Mouse (Mus musculus): ENCODE data around the gene Plxdc1. TPM values are rescaled to one million over a fixed set of nuclear protein-coding genes. Genes with fewer than 3 reads are reported as not detected.

The Plxdc1 gene
- polyA plus RNA-seq, 1 experiment from 2014 or later: 0.49 TPM

GRCm38 (mm10) chr11:97960907-97961306 lies 25.3 kb downstream of the Plxdc1 start:
- Histone ChIP-seq H3K4me3 (replicated peaks) (no peak overlapping the region), H3K36me3 (no peaks in the 10 kb centered on the region), H3K27me3 (replicated peaks) (no peaks in the 10 kb centered on the region), H3K27ac (no peak overlapping the region), H3K9me3 (no peaks in the 10 kb centered on the region), H3K9ac (no peak overlapping the region), H3K4me2 (replicated peaks) (no peak overlapping the region), H3K4me1 (replicated peaks) (no peaks in the 10 kb centered on the region)
- 74% methylated on average over 1 of the region's 1 CpGs for WGBS
- no peak for ATAC-seq

- Histone ChIP-seq H3K4me1 (replicated peaks) (no peaks in the 10 kb centered on the region), H3K9ac (no peak overlapping the region), H3K4me2 (replicated peaks) (no peak overlapping the region), H3K36me3 (no peaks in the 10 kb centered on the region), H3K27ac (no peak overlapping the region), H3K4me3 (replicated peaks) (no peak overlapping the region), H3K27me3 (replicated peaks) (no peaks in the 10 kb centered on the region), H3K9me3 (no peaks in the 10 kb centered on the region)
- WGBS: 62% methylated on average over 5 of the region's 5 CpGs
- no peak for ATAC-seq
These were observed 27.0 kb downstream of the Plxdc1 start for GRCm38 (mm10) chr11:97959300-97959680.

- ATAC-seq: no peak
- Histone ChIP-seq H3K4me1 (replicated peaks) (no peaks in the 10 kb centered on the region), H3K36me3 (no peaks in the 10 kb centered on the region), H3K27ac (no peak overlapping the region), H3K4me2 (replicated peaks) (no peak overlapping the region), H3K9ac (no peak overlapping the region), H3K9me3 (no peaks in the 10 kb centered on the region), H3K4me3 (replicated peaks) (no peak overlapping the region), H3K27me3 (replicated peaks) (no peaks in the 10 kb centered on the region)
- 80% methylated on average over 7 of the region's 7 CpGs for WGBS
These were observed 27.5 kb downstream of the Plxdc1 start for GRCm38 (mm10) chr11:97958641-97959299.

- H3K27ac ChIP-seq: no peak overlapping the region
- no peak overlapping the region for H3K9ac ChIP-seq
- H3K9me3 ChIP-seq: no peaks in the 10 kb centered on the region
- H3K27me3 ChIP-seq (replicated peaks): no peaks in the 10 kb centered on the region
- no peak for ATAC-seq
- H3K4me1 ChIP-seq (replicated peaks): no peaks in the 10 kb centered on the region
- no peak overlapping the region for H3K4me3 ChIP-seq (replicated peaks)
- H3K36me3 ChIP-seq: no peaks in the 10 kb centered on the region
- no peak overlapping the region for H3K4me2 ChIP-seq (replicated peaks)
- WGBS: 55% methylated on average over 6 of the region's 6 CpGs
These were observed 29.2 kb downstream of the Plxdc1 start for GRCm38 (mm10) chr11:97956905-97957560.

GRCm38 (mm10) chr11:97955915-97956314 lies 30.3 kb downstream of the Plxdc1 start:
- Histone ChIP-seq H3K27ac (no peak overlapping the region), H3K9ac (no peak overlapping the region), H3K36me3 (no peaks in the 10 kb centered on the region), H3K27me3 (replicated peaks) (no peaks in the 10 kb centered on the region), H3K4me2 (replicated peaks) (no peak overlapping the region), H3K4me1 (replicated peaks) (no peaks in the 10 kb centered on the region), H3K4me3 (replicated peaks) (no peak overlapping the region), H3K9me3 (no peaks in the 10 kb centered on the region)
- ATAC-seq: no peak
- 58% methylated on average over 4 of the region's 4 CpGs for WGBS

- Histone ChIP-seq H3K4me1 (replicated peaks) (no peaks in the 10 kb centered on the region), H3K27ac (no peak overlapping the region), H3K4me2 (replicated peaks) (no peak overlapping the region), H3K36me3 (no peaks in the 10 kb centered on the region), H3K9ac (no peak overlapping the region), H3K27me3 (replicated peaks) (no peaks in the 10 kb centered on the region), H3K9me3 (no peaks in the 10 kb centered on the region), H3K4me3 (replicated peaks) (no peak overlapping the region)
- 83% methylated on average over 9 of the region's 9 CpGs for WGBS
- ATAC-seq: no peak
These were observed 30.9 kb downstream of the Plxdc1 start for GRCm38 (mm10) chr11:97955146-97955902.

- Histone ChIP-seq H3K9ac (no peak overlapping the region), H3K4me2 (replicated peaks) (no peak overlapping the region), H3K27ac (no peak overlapping the region), H3K4me1 (replicated peaks) (0 out of 2 replicates have a peak, but pooled peaks cover 2% of the 10 kb centered on the region), H3K36me3 (no peaks in the 10 kb centered on the region), H3K27me3 (replicated peaks) (no peaks in the 10 kb centered on the region), H3K4me3 (replicated peaks) (no peak overlapping the region), H3K9me3 (no peaks in the 10 kb centered on the region)
- ATAC-seq: no peak
- 55% methylated on average over 14 of the region's 14 CpGs for WGBS
These were observed 31.6 kb downstream of the Plxdc1 start for GRCm38 (mm10) chr11:97954469-97955141.

- Histone ChIP-seq H3K36me3 (no peaks in the 10 kb centered on the region), H3K4me1 (replicated peaks) (0 out of 2 replicates have a peak, but pooled peaks cover 2% of the 10 kb centered on the region), H3K27ac (no peak overlapping the region), H3K27me3 (replicated peaks) (no peaks in the 10 kb centered on the region), H3K4me3 (replicated peaks) (no peak overlapping the region), H3K9me3 (no peaks in the 10 kb centered on the region), H3K4me2 (replicated peaks) (no peak overlapping the region), H3K9ac (no peak overlapping the region)
- 87% methylated on average over 6 of the region's 6 CpGs for WGBS
- no peak for ATAC-seq
These were observed 32.3 kb downstream of the Plxdc1 start for GRCm38 (mm10) chr11:97953939-97954275.

GRCm38 (mm10) chr11:97953179-97953938 lies 32.9 kb downstream of the Plxdc1 start:
- Histone ChIP-seq H3K9ac (no peak overlapping the region), H3K27ac (no peak overlapping the region), H3K4me3 (replicated peaks) (no peak overlapping the region), H3K36me3 (no peaks in the 10 kb centered on the region), H3K9me3 (no peaks in the 10 kb centered on the region), H3K4me1 (replicated peaks) (0 out of 2 replicates have a peak, but pooled peaks cover 2% of the 10 kb centered on the region), H3K4me2 (replicated peaks) (no peak overlapping the region), H3K27me3 (replicated peaks) (no peaks in the 10 kb centered on the region)
- WGBS: 81% methylated on average over 16 of the region's 16 CpGs
- no peak for ATAC-seq

- H3K9me3 ChIP-seq: no peaks in the 10 kb centered on the region
- 0 out of 2 replicates have a peak, but pooled peaks cover 2% of the 10 kb centered on the region for H3K4me1 ChIP-seq (replicated peaks)
- H3K27ac ChIP-seq: no peak overlapping the region
- no peaks in the 10 kb centered on the region for H3K36me3 ChIP-seq
- no peak for ATAC-seq
- no peaks in the 10 kb centered on the region for H3K27me3 ChIP-seq (replicated peaks)
- no peak overlapping the region for H3K9ac ChIP-seq
- 91% methylated on average over 1 of the region's 1 CpGs for WGBS
- H3K4me3 ChIP-seq (replicated peaks): no peak overlapping the region
- H3K4me2 ChIP-seq (replicated peaks): no peak overlapping the region
These were observed 33.8 kb downstream of the Plxdc1 start for GRCm38 (mm10) chr11:97952367-97953006.

GRCm38 (mm10) chr11:97949703-97950475 lies 36.4 kb downstream of the Plxdc1 start:
- ATAC-seq: no peak

More at GRCm38 (mm10) chr11:97949703-97950475, 36.4 kb downstream of the Plxdc1 start:
- Histone ChIP-seq H3K4me1 (replicated peaks) (0 out of 2 replicates have a peak, but pooled peaks cover 2% of the 10 kb centered on the region), H3K36me3 (no peaks in the 10 kb centered on the region), H3K27ac (no peak overlapping the region), H3K27me3 (replicated peaks) (no peaks in the 10 kb centered on the region), H3K9me3 (no peaks in the 10 kb centered on the region), H3K9ac (no peak overlapping the region), H3K4me3 (replicated peaks) (no peak overlapping the region), H3K4me2 (replicated peaks) (no peak overlapping the region)
- WGBS: 52% methylated on average over 20 of the region's 20 CpGs

Data from intestine, embryonic 15.5 days (tissue).